Mouse (Mus musculus): ENCODE data around the gene Lin28b. TPM values are rescaled to one million over a fixed set of nuclear protein-coding genes. Genes with fewer than 3 reads are reported as not detected.
"Not testable (repeated sequence)": the region's sequence is repeated elsewhere in the genome, so short reads cannot be mapped to it uniquely, and the experiment has no call there.

Lin28b gene
- total RNA-seq, 4 experiments from 2014 or later, result 0.06 TPM; not detected in 3

GRCm38 (mm10) chr10:45410624-45411341 is 75.4 kb downstream of the Lin28b start:
- DNase-seq, result no peak

GRCm38 (mm10) chr10:45399702-45400243 is 86.4 kb downstream of the Lin28b start:
- no peak for DNase-seq

GRCm38 (mm10) chr10:45398211-45398610 is 88.0 kb downstream of the Lin28b start:
- DNase-seq, result no peak

- no peak for DNase-seq
These were observed 103.6 kb downstream of the Lin28b start for GRCm38 (mm10) chr10:45382637-45382958.

GRCm38 (mm10) chr10:45381937-45382636 is 104.1 kb downstream of the Lin28b start:
- no peak for DNase-seq

- DNase-seq, result no peak
These were observed 107.9 kb downstream of the Lin28b start for GRCm38 (mm10) chr10:45378269-45378668.

GRCm38 (mm10) chr10:45372994-45373692 is 113.1 kb downstream of the Lin28b start:
- DNase-seq, result peak; percentile 20

- no peak for DNase-seq
These were observed 115.7 kb downstream of the Lin28b start for GRCm38 (mm10) chr10:45370545-45370944.

GRCm38 (mm10) chr10:45369639-45370038 is 116.6 kb downstream of the Lin28b start:
- no peak for DNase-seq

- no peak for DNase-seq
These were observed 119.0 kb downstream of the Lin28b start for GRCm38 (mm10) chr10:45366987-45367705.

GRCm38 (mm10) chr10:45363396-45363795 is 122.8 kb downstream of the Lin28b start:
- no peak for DNase-seq

GRCm38 (mm10) chr10:45356091-45356490 is 130.1 kb downstream of the Lin28b start:
- DNase-seq, result no peak

- DNase-seq, result not testable (repeated sequence)
These were observed 138.1 kb downstream of the Lin28b start for GRCm38 (mm10) chr10:45348143-45348542.

- DNase-seq, result no peak
These were observed 141.0 kb downstream of the Lin28b start for GRCm38 (mm10) chr10:45345217-45345616.

GRCm38 (mm10) chr10:45344381-45344780 is 141.8 kb downstream of the Lin28b start:
- no peak for DNase-seq

GRCm38 (mm10) chr10:45339106-45339505 is 147.1 kb downstream of the Lin28b start:
- no peak for DNase-seq

GRCm38 (mm10) chr10:45335434-45336422 is 150.5 kb downstream of the Lin28b start, which contains the start of gene Bves:
Gene Bves (plus strand): TSS chr10:45335772.
- DNase-seq, result no peak

- no peak for DNase-seq
These were observed 151.3 kb downstream of the Lin28b start for GRCm38 (mm10) chr10:45334925-45335324.

- DNase-seq, result no peak
These were observed 157.8 kb downstream of the Lin28b start for GRCm38 (mm10) chr10:45328196-45329000.
